Mouse (Mus musculus) right cerebral cortex, adult 18-20 months (tissue): ENCODE measurements at regions not wholly inside any gene's neighbourhood (a gene's known extent, or its start where the extent isn't known, plus 50 kb on each side); places are given as distances from the start of the nearest gene placed in this dataset.

Experiments
- DNase-seq: peaks from one replicate; pipeline ENCODE4 v3.0.0; 2022; ENCODE audit warnings: mixed read lengths

GRCm38 (mm10) chr11:7317409-7317970, 103.8 kb upstream of the Igfbp3 start:
- DNase-seq, result no peak

DNA sequence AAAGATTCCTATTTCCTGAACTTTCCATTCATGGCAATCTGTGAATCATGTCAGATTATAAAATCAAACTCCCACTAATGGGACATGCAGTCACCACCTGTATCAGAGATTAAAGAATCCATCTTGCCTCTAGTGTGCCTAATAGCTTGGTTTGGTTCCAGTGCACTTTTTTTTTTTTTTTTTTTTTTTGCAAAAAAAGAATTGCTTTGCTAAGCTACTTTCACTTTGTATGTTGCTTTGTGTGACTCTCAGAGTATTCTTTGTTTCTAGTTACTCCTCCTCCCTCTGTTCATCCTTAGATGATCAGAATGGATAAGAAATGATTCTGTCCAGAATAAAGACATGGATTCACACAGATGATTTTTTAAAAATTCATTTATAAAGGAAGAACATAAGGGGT, 82.5 kb upstream of the Igfbp3 start:
- no peak for DNase-seq

DNA sequence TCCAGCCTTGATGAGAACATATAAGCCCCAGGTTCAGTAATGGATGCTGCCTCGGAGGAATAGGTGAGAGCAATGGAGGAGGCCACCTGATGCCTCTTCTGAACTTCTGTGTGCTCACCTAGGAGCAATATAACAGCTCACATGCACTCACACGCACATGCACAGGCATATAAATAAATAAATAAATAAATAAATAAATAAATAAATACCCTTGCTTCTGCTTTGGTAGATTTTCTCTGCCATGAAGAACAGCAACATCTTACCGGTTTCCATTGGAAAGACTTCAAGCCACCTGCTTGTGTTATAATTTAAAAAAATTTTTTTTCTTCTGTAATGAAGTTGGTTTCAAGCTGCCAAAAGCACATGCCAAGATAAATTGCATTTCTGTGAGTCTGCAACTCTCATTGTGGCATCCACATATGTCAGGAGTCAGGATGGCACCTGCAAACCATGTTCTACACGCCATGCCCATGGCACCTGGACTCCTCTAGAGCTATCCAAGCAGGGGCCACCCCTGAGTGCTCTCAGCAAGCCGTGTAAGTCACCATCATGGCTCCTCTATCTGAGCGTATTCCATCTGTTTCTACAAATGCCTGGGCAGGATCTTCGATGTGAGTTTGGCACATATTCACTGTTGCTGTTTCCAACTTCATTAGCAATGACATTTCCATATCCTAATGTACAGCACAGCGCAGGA, 75.7 kb upstream of the Igfbp3 start:
- no peak for DNase-seq

- DNase-seq, result no peak
Measured at GRCm38 (mm10) chr11:7284836-7285490, 71.2 kb upstream of the Igfbp3 start.

- DNase-seq, result no peak
Measured at GRCm38 (mm10) chr11:7282981-7283380, 69.3 kb upstream of the Igfbp3 start.

GRCm38 (mm10) chr11:7282188-7282587, 68.5 kb upstream of the Igfbp3 start:
- no peak for DNase-seq

DNA sequence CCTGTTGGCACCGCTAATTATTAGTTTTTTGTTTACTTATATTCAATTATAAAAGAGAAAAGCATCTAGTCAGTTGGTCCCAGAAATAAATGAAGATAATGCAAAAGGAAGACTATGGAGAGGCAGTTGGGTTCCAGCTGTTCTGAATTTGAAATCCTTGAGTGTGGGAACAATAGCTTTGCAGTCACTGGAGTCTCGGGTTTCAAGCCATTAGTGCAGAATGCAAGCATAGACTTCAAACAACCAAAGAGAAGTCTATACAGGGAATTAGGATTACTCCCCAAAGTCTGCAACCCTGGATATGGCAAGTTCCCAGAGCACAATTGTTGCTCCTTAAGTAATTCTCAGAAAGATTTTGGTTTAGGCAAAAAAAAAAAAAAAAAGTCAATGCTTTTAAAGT, 67.9 kb upstream of the Igfbp3 start:
- DNase-seq, result no peak

GRCm38 (mm10) chr11:7279891-7280290, 66.2 kb upstream of the Igfbp3 start:
- DNase-seq, result no peak

- DNase-seq, result no peak
Measured at GRCm38 (mm10) chr11:7272543-7272942, 58.8 kb upstream of the Igfbp3 start.

- no peak for DNase-seq
Measured at GRCm38 (mm10) chr11:7270916-7271315, 57.2 kb upstream of the Igfbp3 start.

GRCm38 (mm10) chr11:7263971-7264370, 50.2 kb upstream of the Igfbp3 start:
- no peak for DNase-seq
